Mouse (Mus musculus): ENCODE data around the gene Fbxo21. TPM values are rescaled to one million over a fixed set of nuclear protein-coding genes. Genes with fewer than 3 reads are reported as not detected.

The Fbxo21 gene
- total and polyA plus RNA-seq, 3 experiments: 10.7 to 19.3 (median 13.7) TPM

DNA sequence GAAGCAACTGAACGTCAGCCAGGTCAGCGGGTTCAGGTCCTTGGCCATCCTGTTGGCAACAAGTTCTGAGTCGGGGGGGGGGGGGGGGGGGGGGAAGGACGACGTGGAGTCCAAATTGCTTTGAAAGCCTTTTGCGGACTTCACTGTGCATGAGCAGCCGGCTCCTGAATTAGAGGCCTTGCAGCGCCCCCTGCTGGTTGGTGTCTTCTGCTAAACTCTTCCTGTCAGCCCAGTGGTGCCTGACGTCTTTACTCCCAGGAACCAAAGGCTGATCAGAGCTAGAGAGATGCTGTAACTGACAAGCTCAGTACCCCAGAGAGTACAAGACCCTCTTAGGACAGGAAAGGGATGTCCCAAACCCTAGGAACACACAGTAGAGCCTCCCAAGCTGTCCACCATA, 43.7 kb upstream of the Fbxo21 start (continued):
- TF ChIP-seq JUN (IDR thresholded peaks at IDR 0.05; ENCODE audit: insufficient read depth, low read depth, low read length) (no peak), ELF1 (IDR thresholded peaks at IDR 0.05; ENCODE audit: low read depth, low read length) (peak; percentile 62; the same call in 1 of the 2 replicates), USF2 (conservative IDR thresholded peaks at IDR 0.05; ENCODE audit: low read depth, low read length) (no peak), ZNF384 (IDR thresholded peaks at IDR 0.05; ENCODE audit: low read depth, low read length) (peak; percentile 34), CHD1 (IDR thresholded peaks at IDR 0.05; ENCODE audit: low read depth, low read length) (no peak), ZKSCAN1 (IDR thresholded peaks at IDR 0.05; ENCODE audit: borderline replicate concordance, low read depth, low read length) (no peak), JUND (conservative IDR thresholded peaks at IDR 0.05; ENCODE audit: low read depth, low read length) (no peak), PAX5 (IDR thresholded peaks at IDR 0.05; ENCODE audit: low read length) (no peak)

DNA sequence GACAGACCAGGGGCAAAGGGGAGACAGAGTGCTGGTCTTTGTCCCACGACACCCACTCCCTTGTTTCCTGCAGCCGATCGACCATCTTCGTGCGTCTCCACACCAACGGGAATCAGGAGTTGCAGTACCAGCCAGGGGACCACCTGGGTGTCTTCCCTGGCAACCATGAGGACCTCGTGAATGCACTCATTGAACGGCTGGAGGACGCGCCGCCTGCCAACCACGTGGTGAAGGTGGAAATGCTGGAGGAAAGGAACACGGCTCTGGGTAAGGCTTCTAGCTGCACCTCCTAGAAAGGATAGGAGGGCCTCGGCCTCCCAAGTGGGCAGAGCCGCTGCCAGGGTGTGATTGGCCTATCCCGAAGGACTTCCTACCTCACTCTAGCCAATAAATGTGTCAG, 40.2 kb upstream of the Fbxo21 start:
- in situ Hi-C loops (cut with MboI; ENCODE audit: low pct_ligation_motif_present, low pct_unique_long_range_greater_than_20kb, low sequenced_read_pairs): no loop called here
- Histone ChIP-seq H3K79me2 (replicated peaks; ENCODE audit: control insufficient read depth, extremely low read depth, insufficient read depth, poor library complexity, severe bottlenecking) (no peaks in the 10 kb centered on the region; the same call in 1 of the 2 replicates), H3K4me2 (ENCODE audit: insufficient read depth, low read depth, poor library complexity, severe bottlenecking) (no peak overlapping the region), H3K27ac (ENCODE audit: insufficient read depth, low read depth) (no peak overlapping the region), H3K9me3 (replicated peaks; ENCODE audit: low read length) (no peaks in the 10 kb centered on the region), H3K36me3 (replicated peaks in 1 of 2; ENCODE audit: control insufficient read depth in 1 of 2, insufficient read depth in 1 of 2, low read length in 1 of 2) (peaks cover 0 to 3% of the 10 kb centered on the region in 2 experiments), H3K4me3 (replicated peaks in 1 of 3; ENCODE audit: low read depth in 2 of 3, low read length in 2 of 3, poor library complexity in 1 of 3) (no peak overlapping the region), H3K27me3 (replicated peaks) (no peaks in the 10 kb centered on the region), H3K4me1 (ENCODE audit: control insufficient read depth in 1 of 2, insufficient read depth in 2 of 2) (peaks cover 5 to 22% of the 10 kb centered on the region in 2 experiments), H3K9ac (ENCODE audit: insufficient read depth, low read depth) (no peak overlapping the region)
- TF ChIP-seq EP300 (IDR thresholded peaks at IDR 0.05; ENCODE audit: low read length) (no peak), ZMIZ1 (IDR thresholded peaks at IDR 0.05; ENCODE audit: low read depth, low read length) (no peak), NRF1 (IDR thresholded peaks at IDR 0.05; ENCODE audit: low read depth, low read length) (no peak), JUND (conservative IDR thresholded peaks at IDR 0.05; ENCODE audit: low read depth, low read length) (no peak), RCOR1 (conservative IDR thresholded peaks at IDR 0.05; ENCODE audit: low read depth, low read length) (no peak), MAFK (IDR thresholded peaks at IDR 0.05; ENCODE audit: insufficient replicate concordance, low read length) (no peak), ELF1 (IDR thresholded peaks at IDR 0.05; ENCODE audit: low read depth, low read length) (no peak), CHD2 (IDR thresholded peaks at IDR 0.05; ENCODE audit: low read length) (no peak), IRF4 (IDR thresholded peaks at IDR 0.05; ENCODE audit: low read depth, low read length) (no peak), ETS1 (conservative IDR thresholded peaks at IDR 0.05; ENCODE audit: low read depth, low read length) (no peak), MXI1 (IDR thresholded peaks at IDR 0.05; ENCODE audit: low read depth, low read length) (no peak), RAD21 (IDR thresholded peaks at IDR 0.05; ENCODE audit: low read depth, low read length) (no peak), KAT2A (IDR thresholded peaks at IDR 0.05; ENCODE audit: insufficient replicate concordance, low read length) (no peak), USF2 (conservative IDR thresholded peaks at IDR 0.05; ENCODE audit: low read depth, low read length) (no peak)
- DNase-seq (ENCODE audit: extremely low read depth): no peak
- dilution Hi-C loops (cut with MboI; ENCODE audit: extremely low pct_ligation_motif_present, extremely low pct_unique_long_range_greater_than_20kb, low sequenced_read_pairs): no loop called here

All from CH12.LX (cell line).